Mouse (Mus musculus) megakaryocyte, embryonic 14.5 days (primary cell): ENCODE measurements around the gene Pqlc2.

ENCODE experiments used
- FLI1 ChIP-seq: IDR thresholded peaks from 2 replicates; pipeline ENCODE4 v1.6.1; 2012; ENCODE audit warnings: low read length, inconsistent platforms, mixed read lengths
- GATA1 ChIP-seq: IDR thresholded peaks from 3 replicates; pipeline ENCODE4 v1.6.1; 2012; ENCODE audit warnings: mixed read lengths, low read length, inconsistent platforms, borderline replicate concordance

DNA sequence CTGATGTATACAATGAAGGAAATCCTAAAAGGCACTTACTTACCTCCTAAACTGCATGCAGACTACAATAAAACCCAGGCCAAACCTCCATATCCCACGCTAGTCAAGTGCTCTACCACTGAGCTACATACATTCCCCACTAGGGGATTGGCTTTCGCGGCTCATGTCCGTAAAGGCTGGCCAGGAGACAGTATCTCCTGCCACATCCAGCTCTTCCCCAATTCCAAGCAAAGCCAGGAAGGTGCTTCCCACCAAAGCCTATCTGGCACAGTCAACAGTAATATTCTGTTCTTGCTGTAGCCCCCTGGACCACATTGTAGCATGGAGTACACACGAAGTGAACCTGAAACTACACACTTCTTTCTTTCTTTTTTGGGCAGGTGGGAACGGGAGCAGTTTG, 857 bp downstream of the Pqlc2 start:
- TF ChIP-seq FLI1 (no peak), GATA1 (no peak)
